Mouse (Mus musculus) neutrophil, adult 65 days (primary cell): ENCODE results near the gene Atp11c. TPM values are rescaled to one million over a fixed set of nuclear protein-coding genes. Genes with fewer than 3 reads are reported as not detected.

Experiments used
- total RNA-seq: library from RNA; stranded (reverse); gene quantifications from 2 replicates; pipeline ENCODE4 v1.2.4, GENCODE M21; 2023

Atp11c gene
- 19.1 and 26.0 TPM in 2 replicates for total RNA-seq

GRCm38 (mm10) chrX:60592598-60592997 lies at the start of gene Atp11c:
Gene Atp11c (minus strand): TSS chrX:60592698.

GRCm38 (mm10) chrX:60539149-60539548 lies 53.3 kb downstream of the Atp11c start, which contains the start of gene Gm7073:
Gene Gm7073 (minus strand): TSS chrX:60539249.

DNA sequence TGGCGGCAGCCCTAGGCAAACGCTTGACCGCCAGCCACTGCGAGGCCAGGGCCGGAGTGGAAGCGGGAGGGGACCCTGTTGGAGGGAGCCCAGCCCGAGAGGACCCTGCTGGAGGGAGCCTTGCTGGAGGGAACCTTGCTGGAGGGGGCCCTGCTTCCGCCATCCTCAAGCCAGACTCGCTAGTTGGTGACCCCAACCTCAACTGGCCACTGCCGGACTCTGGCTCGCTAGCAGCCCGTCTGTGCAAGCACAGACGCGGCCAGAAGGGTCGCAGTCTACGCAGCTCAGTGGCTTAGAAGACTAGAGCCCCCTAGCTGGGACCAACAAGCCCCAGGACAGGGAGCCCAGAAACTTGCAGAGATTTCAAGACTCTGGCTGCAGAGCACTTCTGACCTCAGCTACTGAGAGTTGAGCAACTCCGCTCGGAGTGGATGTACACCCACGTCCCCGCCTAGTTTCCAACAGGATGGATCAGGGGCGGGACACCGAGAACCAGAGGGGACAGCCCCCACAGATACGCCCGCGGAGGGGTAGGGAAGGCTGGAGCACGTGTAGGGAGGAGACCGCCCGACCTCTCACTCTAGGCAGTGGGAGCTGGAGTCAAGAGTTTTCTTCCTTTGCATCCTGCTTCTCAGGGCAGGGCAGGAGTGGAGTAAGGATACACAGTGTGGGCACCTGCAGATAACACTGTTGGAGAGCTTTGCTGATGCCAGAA lies 413.6 kb downstream of the Atp11c start, which contains the start of gene Mcf2:
Mcf2 (minus strand) TSS at position 346 of the 715 bp plus-strand sequence.

Other genes starting within 250 kb of the Atp11c start
- gene Gm7073, start 53.4 kb downstream of the Atp11c start, total RNA-seq = not detected in 2 replicates